Comparison of ENCODE assay signal across 9 mouse cellular contexts in the genomic region with DNA sequence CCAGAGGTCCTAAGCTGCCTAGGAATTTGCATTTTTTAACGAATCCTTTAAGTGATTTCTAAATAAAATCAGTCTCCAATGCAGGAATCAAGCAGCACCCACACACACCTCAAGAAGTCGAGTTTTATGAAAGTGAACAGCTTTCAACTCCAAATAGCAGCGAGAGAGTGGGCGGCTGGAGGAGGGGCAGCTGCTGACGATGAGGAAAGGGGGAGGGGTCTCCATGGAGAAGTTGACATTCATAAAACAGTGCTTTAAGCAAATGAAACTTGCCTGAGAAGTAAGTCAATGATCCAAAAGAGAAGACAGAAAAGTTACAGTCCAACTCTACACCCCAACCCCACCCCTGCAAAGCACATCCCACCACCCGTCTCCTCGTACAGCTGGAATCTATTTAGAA.
DNase-seq lines count a peak whose midpoint lies in the region.
"Had no signal": no experiment of that assay in that cellular context is flagged by ENCODE, and none has a peak within 500 bp of the region (broad histone marks: within the 10 kb centered on the region; RNA-seq: fewer than 3 reads in every experiment).

No protein-coding gene starts in this region.

- DNase-seq in left cerebral cortex, adult 18-20 months (ENCODE audit: low spot score in 2 of 2), result peak; percentile 27 to 35
- no peak for DNase-seq in left cerebral cortex, postnatal 4 days
- peak; percentile 44 to 68 for DNase-seq in frontal cortex, postnatal 10 days (ENCODE audit: low spot score in 2 of 2)
- DNase-seq in left cerebral cortex, postnatal 14 days (ENCODE audit: low spot score in 2 of 2), result peak; percentile 72 to 83
- peak; percentile 29 to 46 for DNase-seq in right cerebral cortex, postnatal 36 days (ENCODE audit: low spot score in 2 of 2)
- no peak for DNase-seq in gastrocnemius, postnatal 14 days
- no peak for DNase-seq in heart, adult 18-20 months
- DNase-seq: adrenal gland, adult 2 months; cerebellum, adult 11-12 months had no signal

- intact Hi-C loops in left cerebral cortex, postnatal 4 days (cut with DNase I), result loop anchor here (5.0 to 10.0 kb wide), 2 partner anchors 121 to 839 kb away; a partner anchor contains a TSS
- intact Hi-C loops in left cerebral cortex, postnatal 14 days (cut with DNase I), result loop anchor here (5.0 to 10.0 kb wide), 3 partner anchors 121 to 769 kb away; a partner anchor contains a TSS
- intact Hi-C loops in gastrocnemius, postnatal 14 days (cut with DNase I; ENCODE audit: low total_unique reads), result no loop called here

Comparison
In these comparisons a context has a peak if more than half of its experiments do, and no peak if none do; other contexts are left out.
1. DNase-seq: peak in left cerebral cortex, adult 18-20 months (2 of 2), frontal cortex, postnatal 10 days (2 of 2), left cerebral cortex, postnatal 14 days (2 of 2) and right cerebral cortex, postnatal 36 days (2 of 2); none in left cerebral cortex, postnatal 4 days (single experiment), gastrocnemius, postnatal 14 days (single experiment) and heart, adult 18-20 months (0 of 2).